Mouse (Mus musculus): ENCODE data around the gene Ccin. TPM values are rescaled to one million over a fixed set of nuclear protein-coding genes. Genes with fewer than 3 reads are reported as not detected.

Ccin gene
- polyA plus RNA-seq, 1 experiment from 2014 or later = not detected

GRCm38 (mm10) chr4:44013391-44014070 is 30.2 kb downstream of the Ccin start:
- H3K27ac ChIP-seq (ENCODE audit: low read length) = 0 out of 2 replicates have a peak overlapping the region, but pooled peaks have one; percentile 86
- peak overlapping the region; percentile 79 for H3K4me2 ChIP-seq (replicated peaks; ENCODE audit: low read depth, low read length)
- peak overlapping the region; percentile 96 for H3K4me3 ChIP-seq (ENCODE audit: low read depth, low read length)
- no peaks in the 10 kb centered on the region for H3K27me3 ChIP-seq (replicated peaks; ENCODE audit: insufficient read depth, low read length)
- ATAC-seq (no peak), DNase-seq (ENCODE audit: low spot score) (no peak)
- WGBS = 19% methylated on average over 11 of the region's 11 CpGs
- peaks cover 8% of the 10 kb centered on the region; the same call in 1 of the 2 replicates for H3K4me1 ChIP-seq (ENCODE audit: insufficient read depth, low read depth, low read length)
- no peaks in the 10 kb centered on the region for H3K36me3 ChIP-seq (ENCODE audit: insufficient read depth, low read length)
- H3K9me3 ChIP-seq (ENCODE audit: low read length) = no peaks in the 10 kb centered on the region
- no peak for TF ChIP-seq EP300 (IDR thresholded peaks at IDR 0.05)
- TF ChIP-seq CTCF (IDR thresholded peaks at IDR 0.05) = no peak
- H3K9ac ChIP-seq (replicated peaks; ENCODE audit: low read depth) = peak overlapping the region; percentile 89

- H3K36me3 ChIP-seq (ENCODE audit: insufficient read depth, low read length) = peaks cover 15% of the 10 kb centered on the region; the same call in 1 of the 2 replicates
- H3K4me1 ChIP-seq (ENCODE audit: insufficient read depth, low read depth, low read length) = peaks cover 8% of the 10 kb centered on the region; the same call in 1 of the 2 replicates
- no peak overlapping the region for H3K27ac ChIP-seq (ENCODE audit: low read length)
- ATAC-seq = no peak
- no peak for TF ChIP-seq EP300 (IDR thresholded peaks at IDR 0.05)
- no peak for TF ChIP-seq CTCF (IDR thresholded peaks at IDR 0.05)
- no peak for DNase-seq (ENCODE audit: low spot score)
- no peaks in the 10 kb centered on the region for H3K9me3 ChIP-seq (ENCODE audit: low read length)
- H3K27me3 ChIP-seq (replicated peaks; ENCODE audit: insufficient read depth, low read length) = no peaks in the 10 kb centered on the region
- no peak overlapping the region for H3K4me3 ChIP-seq (ENCODE audit: low read depth, low read length)
- 82% methylated on average over 4 of the region's 4 CpGs for WGBS
- H3K4me2 ChIP-seq (replicated peaks; ENCODE audit: low read depth, low read length) = no peak overlapping the region
- no peak overlapping the region for H3K9ac ChIP-seq (replicated peaks; ENCODE audit: low read depth)
Measured at GRCm38 (mm10) chr4:44016071-44016470, 32.8 kb downstream of the Ccin start.

GRCm38 (mm10) chr4:44016791-44017190 is 33.5 kb downstream of the Ccin start:
- no peak overlapping the region for H3K27ac ChIP-seq (ENCODE audit: low read length)
- H3K36me3 ChIP-seq (ENCODE audit: insufficient read depth, low read length) = peaks cover 21% of the 10 kb centered on the region; the same call in 1 of the 2 replicates
- H3K27me3 ChIP-seq (replicated peaks; ENCODE audit: insufficient read depth, low read length) = no peaks in the 10 kb centered on the region
- no peak for DNase-seq (ENCODE audit: low spot score)
- TF ChIP-seq EP300 (IDR thresholded peaks at IDR 0.05) = no peak
- TF ChIP-seq CTCF (IDR thresholded peaks at IDR 0.05) = no peak
- H3K4me1 ChIP-seq (ENCODE audit: insufficient read depth, low read depth, low read length) = peaks cover 8% of the 10 kb centered on the region; the same call in 1 of the 2 replicates
- H3K4me2 ChIP-seq (replicated peaks; ENCODE audit: low read depth, low read length) = no peak overlapping the region
- no peak overlapping the region for H3K4me3 ChIP-seq (ENCODE audit: low read depth, low read length)
- ATAC-seq = no peak
- H3K9me3 ChIP-seq (ENCODE audit: low read length) = no peaks in the 10 kb centered on the region
- H3K9ac ChIP-seq (replicated peaks; ENCODE audit: low read depth) = no peak overlapping the region
- WGBS = 87% methylated on average over 12 of the region's 12 CpGs

GRCm38 (mm10) chr4:44022323-44022722 is 39.0 kb downstream of the Ccin start:
- no peak overlapping the region for H3K9ac ChIP-seq (replicated peaks; ENCODE audit: low read depth)
- H3K9me3 ChIP-seq (ENCODE audit: low read length) = no peaks in the 10 kb centered on the region
- no peak for ATAC-seq
- peaks cover 52% of the 10 kb centered on the region; the same call in 1 of the 2 replicates for H3K36me3 ChIP-seq (ENCODE audit: insufficient read depth, low read length)
- 72% methylated on average over 4 of the region's 4 CpGs for WGBS
- no peaks in the 10 kb centered on the region for H3K27me3 ChIP-seq (replicated peaks; ENCODE audit: insufficient read depth, low read length)
- H3K4me2 ChIP-seq (replicated peaks; ENCODE audit: low read depth, low read length) = no peak overlapping the region
- DNase-seq (ENCODE audit: low spot score) = no peak
- TF ChIP-seq EP300 (IDR thresholded peaks at IDR 0.05) = no peak
- no peak for TF ChIP-seq CTCF (IDR thresholded peaks at IDR 0.05)
- no peak overlapping the region for H3K4me3 ChIP-seq (ENCODE audit: low read depth, low read length)
- no peaks in the 10 kb centered on the region for H3K4me1 ChIP-seq (ENCODE audit: insufficient read depth, low read depth, low read length)
- H3K27ac ChIP-seq (ENCODE audit: low read length) = no peak overlapping the region

GRCm38 (mm10) chr4:44022766-44023165 is 39.5 kb downstream of the Ccin start:
- TF ChIP-seq CTCF (IDR thresholded peaks at IDR 0.05) (no peak), EP300 (IDR thresholded peaks at IDR 0.05) (no peak)
- Histone ChIP-seq H3K9ac (replicated peaks; ENCODE audit: low read depth) (no peak overlapping the region), H3K9me3 (ENCODE audit: low read length) (no peaks in the 10 kb centered on the region), H3K4me1 (ENCODE audit: insufficient read depth, low read depth, low read length) (no peaks in the 10 kb centered on the region), H3K4me3 (ENCODE audit: low read depth, low read length) (no peak overlapping the region), H3K36me3 (ENCODE audit: insufficient read depth, low read length) (peaks cover 56% of the 10 kb centered on the region; the same call in 1 of the 2 replicates), H3K4me2 (replicated peaks; ENCODE audit: low read depth, low read length) (no peak overlapping the region), H3K27ac (ENCODE audit: low read length) (no peak overlapping the region), H3K27me3 (replicated peaks; ENCODE audit: insufficient read depth, low read length) (no peaks in the 10 kb centered on the region)
- no peak for DNase-seq (ENCODE audit: low spot score)
- 91% methylated on average over 11 of the region's 11 CpGs for WGBS
- ATAC-seq = no peak

GRCm38 (mm10) chr4:44023681-44024080 is 40.4 kb downstream of the Ccin start:
- Histone ChIP-seq H3K27ac (ENCODE audit: low read length) (no peak overlapping the region), H3K9ac (replicated peaks; ENCODE audit: low read depth) (no peak overlapping the region), H3K4me2 (replicated peaks; ENCODE audit: low read depth, low read length) (no peak overlapping the region), H3K36me3 (ENCODE audit: insufficient read depth, low read length) (peaks cover 63% of the 10 kb centered on the region; the same call in 1 of the 2 replicates), H3K4me1 (ENCODE audit: insufficient read depth, low read depth, low read length) (no peaks in the 10 kb centered on the region), H3K4me3 (ENCODE audit: low read depth, low read length) (no peak overlapping the region), H3K9me3 (ENCODE audit: low read length) (no peaks in the 10 kb centered on the region), H3K27me3 (replicated peaks; ENCODE audit: insufficient read depth, low read length) (no peaks in the 10 kb centered on the region)
- WGBS = 93% methylated on average over 9 of the region's 9 CpGs
- TF ChIP-seq EP300 (IDR thresholded peaks at IDR 0.05) = no peak
- no peak for TF ChIP-seq CTCF (IDR thresholded peaks at IDR 0.05)
- no peak for DNase-seq (ENCODE audit: low spot score)
- ATAC-seq = no peak
